Mouse (Mus musculus) limb, embryonic 11.5 days (tissue): ENCODE measurements around the gene Ppfibp1. TPM values are rescaled to one million over a fixed set of nuclear protein-coding genes. Genes with fewer than 3 reads are reported as not detected.

Experiments
- ATAC-seq: fragments of 200-750 bp; cut with Nextera tagmentation; 2 replicates; pipeline ENCODE4 v1.8.0; 2017; ENCODE audit warnings: low read depth; ENCODE audit not compliant: insufficient number of reproducible peaks, low FRiP score, low TSS enrichment
- DNase-seq: peaks from one replicate; pipeline ENCODE4 v3.0.0-alpha.2; 2015; ENCODE audit warnings: low spot score
- H3K27ac ChIP-seq: fragments of 300-500 bp; sonication (generic); replicated peaks from 2 replicates; pipeline ENCODE4 v1.5.1; 2014; ENCODE audit warnings: low read depth, mild to moderate bottlenecking, low read length
- H3K27me3 ChIP-seq: fragments of 300-500 bp; sonication (generic); 2 replicates; pipeline ENCODE4 v1.6.1; 2014; ENCODE audit warnings: mild to moderate bottlenecking, low read length, mixed read lengths; ENCODE audit not compliant: control insufficient read depth, insufficient read depth
- H3K36me3 ChIP-seq: fragments of 300-500 bp; sonication (generic); 2 replicates; pipeline ENCODE4 v1.6.1; 2014; ENCODE audit warnings: mild to moderate bottlenecking, low read length, moderate library complexity, mixed read lengths; ENCODE audit not compliant: control insufficient read depth, insufficient read depth
- H3K4me1 ChIP-seq: fragments of 300-500 bp; sonication (generic); 2 replicates; pipeline ENCODE4 v1.6.1; 2014; ENCODE audit warnings: low read length, mixed read lengths; ENCODE audit not compliant: control insufficient read depth, insufficient read depth
- H3K4me2 ChIP-seq: fragments of 300-500 bp; sonication (generic); 2 replicates; pipeline ENCODE4 v1.6.1; 2014; ENCODE audit warnings: low read depth, mild to moderate bottlenecking, moderate library complexity; ENCODE audit not compliant: severe bottlenecking
- H3K4me3 ChIP-seq: fragments of 300-500 bp; sonication (generic); 2 replicates; pipeline ENCODE4 v1.5.1; 2014; ENCODE audit warnings: low read depth, low read length
- H3K9ac ChIP-seq: fragments of 300-500 bp; sonication (generic); 2 replicates; pipeline ENCODE4 v1.6.1; 2014; ENCODE audit warnings: mild to moderate bottlenecking, low read length
- H3K9me3 ChIP-seq: fragments of 300-500 bp; sonication (generic); 2 replicates; pipeline ENCODE4 v1.6.1; 2016; ENCODE audit warnings: low read length; ENCODE audit not compliant: control insufficient read depth
- WGBS: fragments of 180-500 bp; shearing (Covaris S2); extraction: QIAGEN DNeasy Blood & Tissue Kit; methylation state at CpG from one replicate; pipeline ENCODE4 v1.1.7; 2014; 5-methylcytosine and 5-hydroxymethylcytosine counted together
- polyA plus RNA-seq: library from polyadenylated mRNA; unstranded; fragments of >200 nt; fragmentation: Nextera tagmentation; extraction: Ambion mirVana; gene quantifications from 2 replicates; pipeline ENCODE4 v1.2.1, GENCODE M21; 2014

Gene Ppfibp1
- polyA plus RNA-seq, 1 experiment from 2014 or later: 44.4 TPM

DNA sequence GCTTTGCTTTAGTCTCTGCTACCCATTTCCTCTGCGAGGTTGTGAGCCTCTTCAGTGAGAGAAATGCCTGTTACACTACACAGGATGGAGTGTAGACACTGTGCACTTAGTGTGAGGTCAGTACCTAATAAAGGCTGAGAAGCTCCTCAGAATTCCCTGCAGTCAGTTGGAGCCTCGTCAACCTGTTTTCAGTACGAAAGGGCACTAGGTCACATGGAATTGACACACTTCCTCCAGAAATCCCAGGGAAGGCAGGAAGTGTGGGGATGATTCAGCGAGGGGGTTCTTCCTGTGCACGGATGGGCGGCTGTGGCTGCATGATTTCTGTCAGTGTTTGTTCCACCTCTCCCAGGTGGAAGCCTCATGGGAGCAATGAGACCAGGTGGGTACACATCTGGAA is 44.8 kb downstream of the Ppfibp1 start:
- Histone ChIP-seq H3K4me2 (no peak overlapping the region), H3K4me1 (peaks cover 6% of the 10 kb centered on the region; the same call in 1 of the 2 replicates), H3K9ac (no peak overlapping the region), H3K36me3 (no peaks in the 10 kb centered on the region), H3K9me3 (no peaks in the 10 kb centered on the region), H3K27ac (no peak overlapping the region), H3K27me3 (no peaks in the 10 kb centered on the region), H3K4me3 (no peak overlapping the region)
- DNase-seq (no peak), ATAC-seq (0 out of 2 replicates have a peak, but pooled peaks have one; percentile 47)
- 35% methylated on average over 6 of the region's 6 CpGs for WGBS

DNA sequence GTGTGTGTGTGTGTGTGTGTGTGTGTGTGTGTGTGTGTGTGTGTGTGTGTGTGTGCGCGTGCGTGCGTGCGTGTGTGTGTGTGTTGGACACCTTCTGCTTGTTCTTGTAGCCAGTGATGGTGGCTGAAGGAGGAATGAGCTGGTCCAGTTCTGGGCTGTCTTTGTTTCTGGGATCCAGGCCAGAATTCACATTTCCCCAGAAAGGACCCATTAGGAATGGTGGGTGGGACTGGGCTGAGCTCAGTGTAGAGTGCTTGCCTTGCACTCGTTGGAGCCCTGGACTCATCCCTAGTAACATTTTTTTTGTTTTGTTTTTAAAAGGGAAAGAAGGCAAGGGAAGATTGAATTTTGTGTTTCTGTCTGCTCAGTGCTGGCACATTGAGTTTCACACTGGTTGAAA is 47.7 kb downstream of the Ppfibp1 start:
- H3K27ac ChIP-seq: no peak overlapping the region

DNA sequence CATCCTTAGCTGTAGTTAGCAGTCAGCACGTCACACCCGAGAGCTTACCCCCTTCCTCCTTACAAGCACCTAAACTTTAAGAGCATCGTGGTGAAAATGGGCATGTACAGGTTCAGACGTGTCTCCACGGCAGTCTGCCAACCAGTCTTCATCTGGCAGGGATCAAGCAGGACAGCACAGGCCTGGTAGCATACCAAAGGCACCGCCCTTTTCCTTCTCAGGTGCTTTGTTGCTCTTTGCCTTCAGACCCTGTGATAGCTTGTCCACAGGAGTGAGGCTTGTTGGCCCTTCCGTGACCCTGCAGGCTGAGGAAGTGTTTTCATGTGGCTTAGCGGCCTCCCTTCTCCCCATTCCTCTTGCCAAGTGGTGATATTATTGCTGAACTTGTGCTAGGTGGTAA is 50.7 kb downstream of the Ppfibp1 start:
- no peaks in the 10 kb centered on the region for H3K9me3 ChIP-seq
- peaks cover 2% of the 10 kb centered on the region; the same call in 1 of the 2 replicates for H3K36me3 ChIP-seq
- no peaks in the 10 kb centered on the region for H3K27me3 ChIP-seq
- H3K27ac ChIP-seq: no peak overlapping the region
- H3K4me1 ChIP-seq: no peaks in the 10 kb centered on the region
- ATAC-seq (no peak), DNase-seq (no peak)
- no peak overlapping the region for H3K4me2 ChIP-seq
- no peak overlapping the region for H3K9ac ChIP-seq
- H3K4me3 ChIP-seq: no peak overlapping the region
- WGBS: 83% methylated on average over 8 of the region's 8 CpGs

More for the DNA sequence above, 47.7 kb downstream of the Ppfibp1 start:
- ATAC-seq (no peak), DNase-seq (no peak)
- no peaks in the 10 kb centered on the region for H3K27me3 ChIP-seq
- peaks cover 2% of the 10 kb centered on the region; the same call in 1 of the 2 replicates for H3K36me3 ChIP-seq
- H3K4me3 ChIP-seq: no peak overlapping the region
- no peak overlapping the region for H3K4me2 ChIP-seq
- 92% methylated on average over 6 of the region's 6 CpGs for WGBS
- no peaks in the 10 kb centered on the region for H3K9me3 ChIP-seq
- no peak overlapping the region for H3K9ac ChIP-seq
- peaks cover 6% of the 10 kb centered on the region; the same call in 1 of the 2 replicates for H3K4me1 ChIP-seq

DNA sequence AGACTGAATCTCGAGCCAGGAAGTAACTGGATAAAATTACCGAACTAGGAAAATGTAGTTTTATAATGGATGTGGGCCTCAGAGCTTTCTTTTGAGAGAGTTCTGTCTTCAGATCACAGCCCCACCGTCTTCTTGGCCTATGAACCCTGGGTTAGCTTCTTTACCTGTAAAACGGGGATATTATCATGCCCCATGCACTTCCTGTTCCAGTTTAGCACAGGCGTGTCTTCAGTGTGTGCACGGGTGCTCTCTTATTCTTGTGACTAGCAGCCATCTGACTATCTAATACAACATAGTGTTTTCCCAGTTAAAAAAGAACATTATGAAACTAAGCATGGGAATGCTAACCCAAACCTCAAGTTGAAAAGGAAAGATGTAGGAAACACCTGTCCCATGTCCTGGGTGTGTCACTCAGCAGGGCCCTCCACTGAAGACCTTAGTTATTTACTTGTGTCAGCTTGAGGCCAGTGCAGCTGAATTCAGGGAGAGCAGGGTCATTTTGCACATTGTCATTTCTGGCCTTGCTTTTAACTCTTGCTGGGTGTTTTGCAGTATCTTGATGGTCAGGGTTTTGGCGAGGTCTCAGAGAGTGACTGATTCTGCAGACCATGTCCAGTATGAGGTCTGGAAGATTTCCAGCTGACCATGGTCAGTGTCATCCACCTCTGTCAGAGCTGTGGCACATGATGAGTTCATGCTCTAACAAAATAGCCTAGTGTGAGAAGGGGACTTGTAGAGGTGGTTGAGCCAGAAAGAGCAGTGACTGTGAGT is 53.4 kb downstream of the Ppfibp1 start:
- DNase-seq (no peak), ATAC-seq (no peak)
- Histone ChIP-seq H3K36me3 (peaks cover 2% of the 10 kb centered on the region; the same call in 1 of the 2 replicates), H3K4me3 (no peak overlapping the region), H3K4me2 (no peak overlapping the region), H3K9me3 (no peaks in the 10 kb centered on the region), H3K27me3 (no peaks in the 10 kb centered on the region), H3K9ac (no peak overlapping the region), H3K4me1 (no peaks in the 10 kb centered on the region), H3K27ac (no peak overlapping the region)
- WGBS: 88% methylated on average over 7 of the region's 7 CpGs

DNA sequence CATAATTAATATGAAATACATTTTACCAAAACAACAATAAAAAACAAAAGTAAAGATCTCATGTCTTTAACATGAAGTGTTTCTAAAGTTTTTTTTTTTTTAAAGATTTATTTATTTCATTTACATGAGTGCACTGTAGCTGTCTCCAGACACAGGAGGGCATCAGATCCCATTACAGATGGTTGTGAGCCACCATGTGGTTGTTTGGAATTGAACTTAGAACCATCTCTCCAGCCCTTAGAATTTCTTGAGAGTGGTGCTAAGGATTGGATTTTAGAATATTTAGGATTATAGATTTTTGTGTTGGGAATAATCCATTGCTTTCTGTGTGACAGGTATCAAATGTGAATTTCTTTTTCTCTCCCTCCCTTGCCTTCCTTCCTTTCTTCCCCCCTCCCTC is 55.7 kb downstream of the Ppfibp1 start:
- Histone ChIP-seq H3K27me3 (no peaks in the 10 kb centered on the region), H3K9ac (no peak overlapping the region), H3K4me2 (no peak overlapping the region), H3K9me3 (no peaks in the 10 kb centered on the region), H3K36me3 (peaks cover 2% of the 10 kb centered on the region; the same call in 1 of the 2 replicates), H3K4me3 (no peak overlapping the region), H3K27ac (no peak overlapping the region), H3K4me1 (0 out of 2 replicates have a peak, but pooled peaks cover 4% of the 10 kb centered on the region)
- no peak for DNase-seq
- no peak for ATAC-seq

DNA sequence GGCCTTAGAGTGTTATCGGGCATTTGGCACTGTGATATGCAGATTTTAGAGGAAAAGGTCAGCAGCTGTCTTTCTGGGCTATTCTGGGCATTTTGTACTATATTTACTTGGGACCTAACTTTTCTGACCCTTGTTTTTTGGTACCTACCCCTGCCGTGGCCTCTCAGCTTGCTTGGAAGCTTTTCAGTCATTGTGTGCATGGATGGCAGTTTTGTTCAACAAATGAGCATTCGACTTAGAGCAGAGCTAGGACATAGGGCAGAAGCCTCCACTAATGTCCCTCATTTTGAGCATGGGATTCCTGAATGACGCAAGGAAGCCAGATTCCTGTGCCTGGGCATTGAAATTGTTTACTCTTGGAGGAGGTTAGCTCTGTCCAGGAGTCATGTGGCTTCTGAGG is 56.5 kb downstream of the Ppfibp1 start:
- H3K27me3 ChIP-seq: no peaks in the 10 kb centered on the region
- H3K9me3 ChIP-seq: no peaks in the 10 kb centered on the region
- no peak overlapping the region for H3K4me3 ChIP-seq
- H3K9ac ChIP-seq: no peak overlapping the region
- no peak overlapping the region for H3K4me2 ChIP-seq
- ATAC-seq: no peak
- 0 out of 2 replicates have a peak, but pooled peaks cover 4% of the 10 kb centered on the region for H3K4me1 ChIP-seq
- 79% methylated on average over 4 of the region's 4 CpGs for WGBS
- no peak for DNase-seq
- H3K36me3 ChIP-seq: no peaks in the 10 kb centered on the region
- no peak overlapping the region for H3K27ac ChIP-seq

DNA sequence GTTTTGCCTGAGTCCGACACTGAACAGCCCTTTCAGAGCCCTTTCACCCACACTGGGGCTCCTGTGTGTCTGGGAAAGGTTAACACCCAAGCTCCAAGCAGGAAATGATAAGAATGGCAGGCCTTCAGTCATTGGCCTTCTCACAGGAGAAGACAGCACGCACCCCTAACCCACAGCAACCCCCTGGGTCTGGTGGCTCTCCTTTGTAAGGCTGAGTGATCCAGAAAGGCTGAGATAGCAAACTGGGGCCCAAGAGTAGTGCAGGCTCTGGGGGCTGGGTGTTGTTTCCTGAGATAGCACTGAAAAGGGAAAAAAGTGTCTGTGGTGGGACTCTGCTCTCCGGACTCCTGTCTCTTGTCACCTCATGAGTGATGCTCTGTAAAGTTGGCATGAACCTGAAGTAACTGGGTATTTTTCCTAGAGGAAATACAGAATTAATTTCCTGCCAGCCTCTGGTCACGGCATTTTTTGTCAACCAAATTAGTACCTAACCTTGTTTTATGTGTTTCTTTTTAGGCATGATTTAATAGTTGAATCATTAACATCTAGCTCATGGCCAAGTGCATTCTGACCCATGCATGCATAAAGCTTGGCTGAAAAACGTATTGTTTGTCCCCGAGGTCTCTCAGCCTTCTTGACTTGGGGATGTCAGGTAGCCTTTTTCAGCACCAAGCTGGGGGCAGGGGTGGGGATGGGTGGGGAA is 58.2 kb downstream of the Ppfibp1 start:
- WGBS: 72% methylated on average over 6 of the region's 6 CpGs
- H3K27me3 ChIP-seq: no peaks in the 10 kb centered on the region
- H3K36me3 ChIP-seq: no peaks in the 10 kb centered on the region
- no peak for ATAC-seq
- no peak for DNase-seq
- no peak overlapping the region for H3K27ac ChIP-seq
- no peak overlapping the region for H3K4me2 ChIP-seq
- peaks cover 4% of the 10 kb centered on the region; the same call in 1 of the 2 replicates for H3K4me1 ChIP-seq
- no peak overlapping the region for H3K4me3 ChIP-seq
- no peak overlapping the region for H3K9ac ChIP-seq
- no peaks in the 10 kb centered on the region for H3K9me3 ChIP-seq

DNA sequence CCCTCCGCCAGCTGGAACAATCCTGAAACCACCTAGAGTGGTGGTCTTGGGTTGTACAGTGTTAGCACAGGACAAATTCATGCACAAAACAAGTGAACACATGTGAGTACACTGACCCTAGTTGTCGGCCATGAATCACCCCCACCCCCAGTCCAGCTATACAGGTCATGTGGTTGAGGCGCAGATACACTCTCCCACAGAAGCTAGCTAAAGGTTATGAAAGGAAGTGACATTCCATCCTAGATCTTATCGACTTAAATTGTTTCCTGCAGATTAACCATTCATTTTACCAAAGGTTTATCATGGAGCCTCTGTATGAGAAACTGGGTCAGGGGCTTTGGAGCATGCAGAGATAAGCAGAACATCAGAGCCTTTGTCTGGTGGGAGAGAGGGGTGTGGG is 58.9 kb downstream of the Ppfibp1 start:
- Histone ChIP-seq H3K4me3 (no peak overlapping the region), H3K9ac (no peak overlapping the region), H3K27ac (no peak overlapping the region), H3K4me1 (peaks cover 4% of the 10 kb centered on the region; the same call in 1 of the 2 replicates), H3K4me2 (no peak overlapping the region), H3K27me3 (no peaks in the 10 kb centered on the region), H3K9me3 (no peaks in the 10 kb centered on the region), H3K36me3 (no peaks in the 10 kb centered on the region)
- 78% methylated on average over 4 of the region's 4 CpGs for WGBS
- DNase-seq (no peak), ATAC-seq (no peak)
